Mouse (Mus musculus): ENCODE measurements around the gene Pcdh15. TPM values are rescaled to one million over a fixed set of nuclear protein-coding genes. Genes with fewer than 3 reads are reported as not detected.

Gene Pcdh15
- polyA plus RNA-seq, 1 experiment from 2014 or later, result 0.31 TPM

DNA sequence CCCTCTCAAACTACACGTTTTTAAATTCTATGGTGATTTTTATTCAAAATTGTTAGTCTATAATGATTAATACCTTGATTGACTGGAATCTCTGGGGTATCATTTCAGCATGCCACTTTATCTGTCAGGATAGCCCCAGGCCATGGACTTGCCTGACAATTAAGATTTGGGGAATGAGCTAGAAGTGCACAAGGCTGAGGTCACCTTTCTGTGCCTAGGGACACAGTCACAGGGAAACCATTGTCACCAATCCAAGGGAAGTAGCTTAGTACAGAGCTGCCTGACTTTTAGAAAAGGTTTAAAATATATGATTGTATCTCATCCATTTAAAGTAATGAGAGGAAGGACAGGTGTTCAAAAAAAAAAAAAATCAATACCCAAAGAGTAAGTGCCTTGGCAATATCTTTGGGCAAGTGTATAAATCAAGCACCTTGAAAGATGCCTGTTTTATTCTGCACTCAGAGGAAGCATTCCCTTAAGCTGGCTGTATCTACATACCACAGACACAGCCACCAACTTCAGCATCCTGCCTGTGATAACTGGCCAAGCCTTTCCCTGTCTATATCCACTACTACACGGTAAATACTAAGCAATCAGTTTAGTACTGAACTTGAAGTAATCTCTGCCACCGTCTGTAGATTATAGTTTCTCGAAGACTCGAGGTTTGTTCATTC lies 779.0 kb downstream of the Pcdh15 start:
- Histone ChIP-seq H3K4me1 (no peaks in the 10 kb centered on the region), H3K27me3 (ENCODE audit: low read depth, poor library complexity, severe bottlenecking) (no peaks in the 10 kb centered on the region), H3K9me3 (replicated peaks) (no peaks in the 10 kb centered on the region), H3K4me3 (no peak overlapping the region), H3K27ac (replicated peaks) (no peak overlapping the region), H3K36me3 (no peaks in the 10 kb centered on the region)
- 83% methylated on average over 5 of the region's 5 CpGs for WGBS
- no peak for DNase-seq (ENCODE audit: low spot score)

DNA sequence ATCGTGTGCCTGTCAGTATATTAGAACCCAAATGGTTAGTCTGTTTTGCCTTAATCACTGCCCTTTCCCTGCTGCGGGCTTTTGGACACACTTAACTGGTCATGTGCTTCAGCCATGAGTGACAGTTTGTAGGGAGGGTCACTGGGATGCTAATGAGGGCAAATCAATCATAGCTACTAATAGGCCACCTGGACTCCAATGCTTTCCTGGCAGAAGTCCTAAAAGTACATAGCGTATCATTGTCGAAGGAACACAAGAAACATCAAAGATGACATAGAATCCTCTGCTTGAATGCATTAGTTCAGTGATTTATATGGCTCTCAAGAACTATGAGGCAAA lies 779.6 kb downstream of the Pcdh15 start:
- no peak overlapping the region for H3K27ac ChIP-seq (replicated peaks)
- H3K9me3 ChIP-seq (replicated peaks), result no peaks in the 10 kb centered on the region
- H3K36me3 ChIP-seq, result no peaks in the 10 kb centered on the region
- DNase-seq (ENCODE audit: low spot score), result no peak
- 82% methylated on average over 4 of the region's 4 CpGs for WGBS
- no peak overlapping the region for H3K4me3 ChIP-seq
- H3K4me1 ChIP-seq, result no peaks in the 10 kb centered on the region
- no peaks in the 10 kb centered on the region for H3K27me3 ChIP-seq (ENCODE audit: low read depth, poor library complexity, severe bottlenecking)

DNA sequence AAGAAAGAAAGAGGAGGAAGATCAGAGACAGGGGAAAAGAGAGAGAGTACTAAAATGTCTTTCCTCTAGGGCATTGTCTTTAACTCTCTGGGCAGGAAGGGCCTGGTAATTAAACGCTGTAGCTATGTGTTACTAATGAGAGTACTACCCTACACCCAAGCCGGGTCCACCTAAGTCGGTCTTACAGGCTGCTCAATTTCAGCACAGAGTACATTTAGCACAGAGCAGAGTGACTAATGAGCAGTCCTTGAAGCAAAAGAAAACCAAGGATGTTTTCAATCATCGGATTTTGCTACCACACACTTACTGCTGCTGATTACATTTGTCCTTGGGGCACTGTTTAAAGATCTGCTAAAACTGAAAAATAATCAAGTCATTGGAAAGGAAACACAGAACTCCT lies 788.6 kb downstream of the Pcdh15 start:
- no peak for DNase-seq (ENCODE audit: low spot score)
- Histone ChIP-seq H3K4me1 (no peaks in the 10 kb centered on the region), H3K27ac (replicated peaks) (no peak overlapping the region), H3K36me3 (no peaks in the 10 kb centered on the region), H3K4me3 (no peak overlapping the region), H3K27me3 (ENCODE audit: low read depth, poor library complexity, severe bottlenecking) (no peaks in the 10 kb centered on the region), H3K9me3 (replicated peaks) (no peaks in the 10 kb centered on the region)
- 85% methylated on average over 4 of the region's 4 CpGs for WGBS

DNA sequence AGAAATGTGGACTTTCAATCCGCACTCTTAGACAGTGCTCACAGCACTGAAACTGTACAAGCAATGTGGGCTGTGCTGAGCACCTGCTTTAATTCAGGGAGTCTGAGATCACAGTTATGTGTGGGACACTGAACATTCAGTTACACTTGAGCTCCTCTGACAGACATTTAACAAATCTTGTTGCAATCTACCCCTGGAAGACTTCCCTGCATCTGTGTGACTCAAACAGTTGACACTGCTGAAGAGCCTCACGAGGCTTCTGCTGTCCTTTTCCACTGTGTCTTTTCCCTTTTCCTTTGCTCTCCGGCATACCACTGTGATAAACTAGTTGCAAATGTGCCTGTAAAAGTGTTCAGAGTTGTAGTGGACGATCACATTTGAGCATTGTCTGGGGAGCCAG lies 793.1 kb downstream of the Pcdh15 start:
- H3K27ac ChIP-seq (replicated peaks), result no peak overlapping the region
- no peak for DNase-seq (ENCODE audit: low spot score)
- no peak overlapping the region for H3K4me3 ChIP-seq
- WGBS, result 86% methylated on average over 4 of the region's 4 CpGs
- H3K4me1 ChIP-seq, result no peaks in the 10 kb centered on the region
- no peaks in the 10 kb centered on the region for H3K36me3 ChIP-seq
- no peaks in the 10 kb centered on the region for H3K9me3 ChIP-seq (replicated peaks)
- H3K27me3 ChIP-seq (ENCODE audit: low read depth, poor library complexity, severe bottlenecking), result no peaks in the 10 kb centered on the region; the same call in 1 of the 2 replicates

DNA sequence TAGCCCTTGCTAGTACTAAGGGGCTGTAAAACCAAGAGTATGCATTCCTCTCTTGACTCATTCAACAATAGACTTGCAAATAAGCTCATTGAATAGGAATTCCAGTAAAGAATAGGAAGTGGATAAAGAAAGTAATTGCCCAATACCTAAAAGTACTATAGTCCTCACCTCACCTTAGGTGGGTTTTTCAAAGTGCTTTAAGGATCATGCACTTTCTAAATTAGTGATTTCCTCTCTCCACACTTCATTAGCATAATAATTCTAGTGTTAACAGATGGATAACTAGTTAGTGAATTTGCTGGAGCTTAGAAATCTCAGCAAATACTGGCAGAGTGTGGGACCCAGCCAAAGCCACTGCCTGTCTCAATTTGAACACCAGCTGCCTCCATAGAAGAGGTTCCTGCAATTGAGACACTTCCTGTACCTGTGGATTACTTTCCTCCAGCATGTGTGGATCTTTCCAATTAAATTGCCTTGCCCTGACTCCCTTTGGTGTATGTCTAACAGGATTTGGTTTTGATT lies 797.0 kb downstream of the Pcdh15 start:
- no peak overlapping the region for H3K27ac ChIP-seq (replicated peaks)
- no peak for DNase-seq (ENCODE audit: low spot score)
- no peaks in the 10 kb centered on the region for H3K4me1 ChIP-seq
- H3K4me3 ChIP-seq, result no peak overlapping the region
- H3K36me3 ChIP-seq, result no peaks in the 10 kb centered on the region
- no peaks in the 10 kb centered on the region for H3K9me3 ChIP-seq (replicated peaks)
- no peaks in the 10 kb centered on the region; the same call in 1 of the 2 replicates for H3K27me3 ChIP-seq (ENCODE audit: low read depth, poor library complexity, severe bottlenecking)

DNA sequence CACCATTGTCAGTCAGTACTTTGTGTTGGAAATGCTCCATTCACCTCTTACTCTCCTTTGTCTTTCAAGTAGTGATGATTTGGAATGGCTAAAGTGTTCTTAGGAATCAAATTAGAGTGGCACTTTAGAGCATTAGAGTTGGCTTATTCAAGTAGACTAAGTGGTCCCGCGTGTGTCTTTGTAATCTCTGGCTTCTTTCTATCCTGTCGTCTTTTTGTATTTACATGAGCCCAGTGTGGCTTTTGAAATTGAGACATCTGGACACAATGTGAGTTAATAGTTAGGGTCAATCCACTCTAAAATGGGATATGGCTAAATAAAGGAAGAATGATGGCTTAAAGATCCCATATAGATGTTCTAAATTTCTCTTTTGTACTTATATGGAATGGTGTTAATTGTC lies 800.0 kb downstream of the Pcdh15 start:
- no peaks in the 10 kb centered on the region for H3K4me1 ChIP-seq
- H3K4me3 ChIP-seq, result no peak overlapping the region
- no peak for DNase-seq (ENCODE audit: low spot score)
- no peaks in the 10 kb centered on the region for H3K36me3 ChIP-seq
- WGBS, result 49% methylated on average over 3 of the region's 3 CpGs
- H3K27ac ChIP-seq (replicated peaks), result no peak overlapping the region
- no peaks in the 10 kb centered on the region; the same call in 1 of the 2 replicates for H3K27me3 ChIP-seq (ENCODE audit: low read depth, poor library complexity, severe bottlenecking)
- H3K9me3 ChIP-seq (replicated peaks), result no peaks in the 10 kb centered on the region

DNA sequence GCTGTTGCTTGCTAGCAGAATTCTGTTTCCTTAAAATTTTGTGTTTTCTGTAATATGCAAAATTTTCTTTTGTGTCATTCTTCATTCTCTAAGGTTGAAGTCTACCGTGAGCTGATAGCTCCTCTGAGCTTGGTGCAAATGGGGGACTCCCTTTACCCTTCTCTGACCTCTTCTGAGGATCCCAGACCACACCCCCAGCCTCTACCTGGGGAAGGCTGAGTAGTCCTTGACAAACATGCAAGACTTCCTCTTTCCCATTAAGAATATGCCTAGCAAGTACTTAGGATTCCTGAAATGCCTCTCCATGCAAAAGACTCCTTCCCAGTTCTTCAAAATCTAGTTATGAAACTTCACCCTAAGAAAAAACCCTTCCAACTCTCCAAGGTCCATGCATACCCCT lies 808.5 kb downstream of the Pcdh15 start:
- Histone ChIP-seq H3K27me3 (ENCODE audit: low read depth, poor library complexity, severe bottlenecking) (no peaks in the 10 kb centered on the region), H3K36me3 (no peaks in the 10 kb centered on the region), H3K4me3 (no peak overlapping the region), H3K27ac (replicated peaks) (no peak overlapping the region), H3K9me3 (replicated peaks) (no peaks in the 10 kb centered on the region), H3K4me1 (no peaks in the 10 kb centered on the region)
- DNase-seq (ENCODE audit: low spot score), result no peak
- WGBS, result 81% methylated on average over 1 of the region's 1 CpGs

DNA sequence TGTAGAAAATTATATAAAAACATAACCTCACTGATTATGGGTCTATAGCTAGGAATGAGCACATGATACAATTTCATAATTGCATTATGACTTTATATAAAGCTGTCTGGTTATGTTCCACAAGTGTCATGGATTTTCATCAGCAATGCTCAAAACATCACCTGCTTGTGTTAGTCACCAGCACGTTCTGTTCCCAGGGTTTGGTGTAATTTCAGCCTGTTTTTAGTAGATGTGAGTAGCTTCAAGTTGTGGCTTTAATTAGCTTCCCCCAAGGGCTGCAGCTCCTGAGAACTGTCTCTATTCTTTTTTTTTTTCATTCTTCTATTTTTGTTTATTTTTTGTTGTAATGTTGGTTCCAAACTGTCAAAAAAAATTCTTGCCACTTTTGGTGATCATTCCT lies 809.4 kb downstream of the Pcdh15 start:
- Histone ChIP-seq H3K4me3 (no peak overlapping the region), H3K27me3 (ENCODE audit: low read depth, poor library complexity, severe bottlenecking) (no peaks in the 10 kb centered on the region), H3K36me3 (no peaks in the 10 kb centered on the region), H3K4me1 (no peaks in the 10 kb centered on the region), H3K27ac (replicated peaks) (no peak overlapping the region), H3K9me3 (replicated peaks) (no peaks in the 10 kb centered on the region)
- WGBS, result 76% methylated on average over 1 of the region's 1 CpGs
- no peak for DNase-seq (ENCODE audit: low spot score)

DNA sequence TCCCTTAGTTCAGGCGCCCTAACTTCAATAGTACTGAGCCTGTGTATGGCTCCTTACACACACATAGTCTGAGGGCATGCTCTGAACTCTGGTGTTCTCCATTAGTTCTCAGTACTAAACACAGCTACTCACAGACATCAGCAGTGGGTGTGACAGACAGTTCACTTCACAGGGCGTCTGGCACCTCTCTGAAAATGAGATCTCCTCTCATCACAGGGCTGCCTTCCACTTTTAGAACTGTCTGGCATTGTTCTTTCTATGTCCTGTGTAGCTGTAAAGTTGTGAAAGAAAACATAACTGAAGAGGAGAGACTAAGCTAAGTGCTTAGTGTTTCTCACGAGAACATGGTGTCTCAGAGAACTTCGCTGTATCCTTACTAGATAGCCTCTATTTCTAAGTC lies 816.0 kb downstream of the Pcdh15 start:
- Histone ChIP-seq H3K36me3 (no peaks in the 10 kb centered on the region), H3K9me3 (replicated peaks) (no peaks in the 10 kb centered on the region), H3K4me3 (no peak overlapping the region), H3K27ac (replicated peaks) (no peak overlapping the region), H3K27me3 (ENCODE audit: low read depth, poor library complexity, severe bottlenecking) (no peaks in the 10 kb centered on the region), H3K4me1 (no peaks in the 10 kb centered on the region)
- 90% methylated on average over 4 of the region's 4 CpGs for whole genome bisulfite sequencing
- DNase-seq (ENCODE audit: low spot score), result no peak

DNA sequence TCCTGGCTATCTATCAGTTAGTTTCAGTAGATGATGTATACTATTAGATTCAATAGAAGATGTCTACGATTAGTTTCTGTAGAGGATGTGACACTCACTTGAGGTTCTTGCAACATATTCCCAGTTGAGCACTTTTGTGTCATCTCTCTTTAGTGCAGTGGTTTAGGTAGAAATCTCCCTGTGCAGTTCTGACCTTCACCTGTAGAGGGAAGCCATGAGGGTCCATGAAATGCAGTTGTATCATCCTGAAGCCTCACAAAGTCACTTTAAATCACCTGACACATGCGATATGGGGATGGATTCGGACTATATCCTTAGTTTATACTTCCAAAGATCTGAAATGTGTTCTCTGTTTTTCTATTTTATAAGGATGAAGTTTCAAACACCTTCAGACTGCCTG lies 822.4 kb downstream of the Pcdh15 start:
- no peaks in the 10 kb centered on the region for H3K9me3 ChIP-seq (replicated peaks)
- H3K27ac ChIP-seq (replicated peaks), result no peak overlapping the region
- no peak overlapping the region for H3K4me3 ChIP-seq
- no peak for DNase-seq (ENCODE audit: low spot score)
- no peaks in the 10 kb centered on the region for H3K36me3 ChIP-seq
- 64% methylated on average over 3 of the region's 3 CpGs for WGBS
- no peaks in the 10 kb centered on the region for H3K27me3 ChIP-seq (ENCODE audit: low read depth, poor library complexity, severe bottlenecking)
- H3K4me1 ChIP-seq, result no peaks in the 10 kb centered on the region

DNA sequence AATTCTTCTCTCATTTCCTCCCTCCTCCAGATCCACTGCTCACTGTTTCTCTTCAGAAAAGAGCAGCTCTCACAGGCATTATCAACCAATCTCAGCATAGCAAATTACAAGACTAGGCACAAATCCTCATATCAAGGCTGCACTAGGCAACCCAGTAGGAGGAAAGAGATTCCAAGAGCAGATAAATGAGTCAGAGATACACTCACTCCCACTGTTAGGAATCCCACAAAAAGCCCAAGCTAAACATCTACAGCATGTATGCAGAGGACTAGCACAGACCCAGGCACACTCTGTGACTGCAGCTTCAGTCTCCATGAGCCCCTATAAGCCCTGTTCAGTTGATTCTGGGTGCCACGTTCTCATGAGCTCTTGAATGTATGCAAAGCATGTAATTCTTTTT lies 829.5 kb downstream of the Pcdh15 start:
- Histone ChIP-seq H3K4me3 (no peak overlapping the region), H3K9me3 (replicated peaks) (no peaks in the 10 kb centered on the region), H3K27ac (replicated peaks) (no peak overlapping the region), H3K27me3 (ENCODE audit: low read depth, poor library complexity, severe bottlenecking) (no peaks in the 10 kb centered on the region), H3K4me1 (no peaks in the 10 kb centered on the region), H3K36me3 (no peaks in the 10 kb centered on the region)
- DNase-seq (ENCODE audit: low spot score), result no peak
- WGBS, result 67% methylated on average over 1 of the region's 1 CpGs

DNA sequence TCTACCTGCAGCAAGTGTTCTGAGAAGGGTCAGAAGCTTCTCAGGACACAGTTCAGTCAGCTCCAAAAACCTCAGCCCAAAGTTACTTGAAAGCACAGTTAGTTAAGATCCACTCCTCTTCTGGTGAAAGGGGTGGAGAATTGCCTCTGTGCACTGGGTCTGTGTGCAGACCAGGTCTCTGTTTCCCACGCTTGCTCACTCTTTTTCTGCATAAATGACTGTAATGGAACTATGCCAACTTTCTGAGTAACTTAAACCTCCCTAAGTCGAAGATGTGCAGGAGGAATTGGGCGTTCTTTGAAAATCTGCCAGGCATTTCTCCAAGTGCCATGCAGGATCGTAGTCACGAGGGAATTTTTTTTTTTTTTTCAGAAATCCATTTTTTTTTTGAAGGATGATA lies 830.6 kb downstream of the Pcdh15 start:
- WGBS, result 85% methylated on average over 5 of the region's 5 CpGs
- no peak for DNase-seq (ENCODE audit: low spot score)
- H3K27ac ChIP-seq (replicated peaks), result no peak overlapping the region

DNA sequence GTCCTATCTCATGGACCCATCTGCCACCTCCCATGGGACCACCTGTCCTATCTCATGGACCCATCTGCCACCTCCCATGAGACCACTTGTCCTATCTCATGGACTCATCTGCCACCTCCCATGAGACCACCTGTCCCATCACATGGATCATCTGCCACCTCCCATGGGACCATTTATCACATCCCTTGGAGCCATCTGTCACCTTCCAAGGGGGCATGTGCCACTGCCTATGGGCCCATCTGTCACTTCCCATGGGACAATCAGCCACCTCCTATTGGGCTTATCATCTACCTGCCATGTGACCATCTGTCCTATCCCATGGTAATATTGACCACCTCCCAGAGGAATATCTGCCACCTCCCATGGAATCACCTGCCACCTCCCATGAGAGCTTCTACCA lies 832.0 kb downstream of the Pcdh15 start:
- Histone ChIP-seq H3K27ac (replicated peaks) (no peak overlapping the region), H3K4me3 (no peak overlapping the region), H3K27me3 (ENCODE audit: low read depth, poor library complexity, severe bottlenecking) (no peaks in the 10 kb centered on the region), H3K4me1 (no peaks in the 10 kb centered on the region), H3K9me3 (replicated peaks) (no peaks in the 10 kb centered on the region), H3K36me3 (no peaks in the 10 kb centered on the region)
- DNase-seq (ENCODE audit: low spot score), result no peak

More for the DNA sequence above, 830.6 kb downstream of the Pcdh15 start:
- H3K27me3 ChIP-seq (ENCODE audit: low read depth, poor library complexity, severe bottlenecking), result no peaks in the 10 kb centered on the region
- no peaks in the 10 kb centered on the region for H3K9me3 ChIP-seq (replicated peaks)
- H3K4me1 ChIP-seq, result no peaks in the 10 kb centered on the region
- H3K4me3 ChIP-seq, result no peak overlapping the region
- H3K36me3 ChIP-seq, result no peaks in the 10 kb centered on the region

Data from midbrain, embryonic 10.5 days (tissue).